21 mouse cellular contexts compared by ENCODE assay signal in the genomic region with DNA sequence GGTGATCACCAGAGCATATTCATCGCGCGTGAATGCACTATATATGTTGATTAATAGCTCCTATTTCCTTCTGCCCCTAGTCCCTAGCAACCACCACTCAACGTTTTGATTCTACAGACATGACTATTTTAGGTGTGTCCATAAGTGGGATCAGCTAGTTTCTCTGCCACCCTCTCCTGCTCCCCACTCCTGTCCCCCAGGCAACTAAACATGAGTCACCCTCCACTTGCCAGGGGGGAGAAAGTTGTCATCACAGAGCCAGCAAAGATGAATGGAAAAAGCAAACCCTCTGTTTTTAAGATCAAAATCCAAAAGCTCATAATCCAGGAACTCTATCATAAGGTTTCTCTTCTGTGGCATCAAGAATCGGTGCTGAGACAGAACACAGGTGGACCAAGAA. TPM values are rescaled to one million over a fixed set of nuclear protein-coding genes. Genes with fewer than 3 reads are reported as not detected.
A peak's percentile ranks its signal among the peaks of the same experiment; 100 is the strongest.
DNase-seq lines count a peak whose midpoint lies in the region; ATAC-seq and TF ChIP-seq lines count a peak whose summit lies in the region.
"Had no signal": no experiment of that assay in that cellular context is flagged by ENCODE, and none has a peak within 500 bp of the region (broad histone marks: within the 10 kb centered on the region; RNA-seq: fewer than 3 reads in every experiment).

No protein-coding gene starts in this region.

- H3K4me3 ChIP-seq in heart, embryonic 10.5 days: no peak overlapping the region
- no peak overlapping the region for H3K4me3 ChIP-seq in heart, adult 2 months
- H3K4me3 ChIP-seq in lung, postnatal 0 days (ENCODE audit: low read depth, low read length): no peak overlapping the region

- DNase-seq in heart, embryonic 10.5 days (ENCODE audit: low spot score): peak; percentile 66
- no peak for DNase-seq in heart, adult 2 months
- peak; percentile 24 for DNase-seq in right cerebral cortex, adult 18-20 months
- DNase-seq in right cerebral cortex, postnatal 14 days: no peak
- DNase-seq in brain, adult 2 months (ENCODE audit: low read depth, low spot score): peak; percentile 60
- peak; percentile 29 for DNase-seq in telencephalon, adult 2 months (ENCODE audit: low read depth, low spot score)
- DNase-seq in embryo, embryonic 10.5 days (ENCODE audit: low spot score): no peak
- no peak for DNase-seq in lung, postnatal 0 days (ENCODE audit: low spot score)
- DNase-seq: adrenal gland, adult 2 months; adrenal gland, adult 8-10 months; adrenal gland, postnatal 10 days; adrenal gland, postnatal 14 days; adrenal gland, postnatal 25 days; adrenal gland, postnatal 36 days; B cell, adult 2 months; cerebellum, adult 11 months; cerebellum, adult 18-20 months had no signal

- H3K4me2 ChIP-seq in lung, postnatal 0 days (replicated peaks; ENCODE audit: low read depth, low read length): no peak overlapping the region

- intact Hi-C loops in heart, adult 2 months (cut with DNase I): loop anchor here (5.0 kb wide), 1 partner anchor 84 kb away; no protein-coding TSS in a partner anchor

- no peaks in the 10 kb centered on the region for H3K36me3 ChIP-seq in heart, embryonic 10.5 days
- no peaks in the 10 kb centered on the region for H3K36me3 ChIP-seq in heart, adult 2 months (ENCODE audit: control insufficient read depth, insufficient read depth, low read length)
- H3K36me3 ChIP-seq in lung, postnatal 0 days (ENCODE audit: insufficient read depth, low read length): no peaks in the 10 kb centered on the region
- H3K36me3 ChIP-seq: G1E had no signal

- TF ChIP-seq EP300 in heart, adult 2 months (IDR thresholded peaks at IDR 0.05; ENCODE audit: insufficient read depth, low read depth, low read length): no peak
- TF ChIP-seq EP300 in lung, postnatal 0 days (IDR thresholded peaks at IDR 0.05): no peak

- H3K79me2 ChIP-seq in heart, adult 2 months (replicated peaks; ENCODE audit: control insufficient read depth, insufficient read depth, low read length): no peaks in the 10 kb centered on the region

- 84% methylated on average over 5 of the region's 5 CpGs for WGBS in heart, embryonic 10.5 days
- WGBS in heart, adult 2 months: 80% methylated on average over 5 of the region's 5 CpGs
- WGBS in lung, postnatal 0 days: 64% methylated on average over 5 of the region's 5 CpGs

- no peak for ATAC-seq in lung, postnatal 0 days
- ATAC-seq: activated CD4-positive, CD25-positive, alpha-beta regulatory T cell, adult 4 months; CD4-positive, CD25-positive, alpha-beta regulatory T cell, adult 4 months; Patski had no signal

- no peaks in the 10 kb centered on the region for H3K9me3 ChIP-seq in heart, embryonic 10.5 days
- H3K9me3 ChIP-seq in lung, postnatal 0 days (ENCODE audit: low read length): no peaks in the 10 kb centered on the region

- H3K4me1 ChIP-seq in heart, embryonic 10.5 days: no peaks in the 10 kb centered on the region
- H3K4me1 ChIP-seq in heart, adult 2 months (ENCODE audit: control insufficient read depth, insufficient read depth, low read length): no peaks in the 10 kb centered on the region
- no peaks in the 10 kb centered on the region for H3K4me1 ChIP-seq in lung, postnatal 0 days (ENCODE audit: insufficient read depth, low read depth, low read length)

- TF ChIP-seq CTCF in heart, adult 2 months (IDR thresholded peaks at IDR 0.05): no peak
- no peak for TF ChIP-seq CTCF in lung, postnatal 0 days (IDR thresholded peaks at IDR 0.05)

- no peaks in the 10 kb centered on the region for H3K27me3 ChIP-seq in heart, embryonic 10.5 days (ENCODE audit: insufficient read depth, poor library complexity, severe bottlenecking)
- H3K27me3 ChIP-seq in heart, adult 2 months (ENCODE audit: control insufficient read depth, insufficient read depth, low read length): no peaks in the 10 kb centered on the region
- no peaks in the 10 kb centered on the region for H3K27me3 ChIP-seq in lung, postnatal 0 days (replicated peaks; ENCODE audit: insufficient read depth, low read length)
- H3K27me3 ChIP-seq: Patski had no signal

- H3K27ac ChIP-seq in heart, embryonic 10.5 days: no peak overlapping the region
- H3K27ac ChIP-seq in heart, adult 2 months: no peak overlapping the region
- H3K27ac ChIP-seq in lung, postnatal 0 days (ENCODE audit: low read length): no peak overlapping the region

- H3K9ac ChIP-seq in heart, adult 2 months (ENCODE audit: low read depth, low read length): no peak overlapping the region
- H3K9ac ChIP-seq in lung, postnatal 0 days (replicated peaks; ENCODE audit: low read depth): no peak overlapping the region

- no peak for TF ChIP-seq POLR2A in heart, adult 2 months (IDR thresholded peaks at IDR 0.05; ENCODE audit: insufficient read depth, low read depth, low read length)

RNA-seq across cellular contexts. Expression of a gene that starts 59.4 kb away (rescaled TPM):
- 16.2 and 25.5 TPM in 2 replicates for polyA plus RNA-seq in heart, embryonic 10.5 days (2016; fragmentation: Nextera tagmentation; extraction: Ambion mirVana)
- 10 to 100 TPM; 28.9 to 29.8 TPM for total RNA-seq in heart, adult 2 months (2021)
- 9.0 and 21.2 TPM in 2 replicates for polyA plus RNA-seq in heart, adult 2 months (2012; rRNA removed)
- polyA plus RNA-seq in lung, postnatal 0 days (2015; fragmentation: Nextera tagmentation; extraction: Ambion mirVana): 18.3 and 19.6 TPM in 2 replicates

Comparison
In these comparisons a context has a peak if more than half of its experiments do, and no peak if none do; other contexts are left out.
1. DNase-seq: peak in heart, embryonic 10.5 days (single experiment), right cerebral cortex, adult 18-20 months (single experiment), brain, adult 2 months (single experiment) and telencephalon, adult 2 months (single experiment); none in heart, adult 2 months (0 of 2), right cerebral cortex, postnatal 14 days (single experiment), embryo, embryonic 10.5 days (single experiment) and lung, postnatal 0 days (single experiment).